Mouse (Mus musculus) WW6 (cell line): ENCODE data around the gene Gm38392.

Source experiments
- DNase-seq: peaks from one replicate; pipeline ENCODE4 v3.0.0-alpha.2; 2013; ENCODE audit warnings: low read depth, low spot score

Gm38392 gene

GRCm38 (mm10) chr3:88235616-88236015 lies 51.4 kb downstream of the Gm38392 start:
- no peak for DNase-seq

- no peak for DNase-seq
These were observed 51.8 kb downstream of the Gm38392 start for GRCm38 (mm10) chr3:88235216-88235615.

- DNase-seq: no peak
These were observed 53.0 kb downstream of the Gm38392 start for GRCm38 (mm10) chr3:88234041-88234440.

GRCm38 (mm10) chr3:88232851-88233649 lies 54.0 kb downstream of the Gm38392 start:
- DNase-seq: no peak

GRCm38 (mm10) chr3:88232301-88232702 lies 54.7 kb downstream of the Gm38392 start:
- DNase-seq: no peak

- DNase-seq: no peak
These were observed 55.9 kb downstream of the Gm38392 start for GRCm38 (mm10) chr3:88231061-88231641.

- no peak for DNase-seq
These were observed 56.6 kb downstream of the Gm38392 start for GRCm38 (mm10) chr3:88230262-88231047.

GRCm38 (mm10) chr3:88229526-88229925 lies 57.5 kb downstream of the Gm38392 start:
- DNase-seq: no peak

- no peak for DNase-seq
These were observed 58.1 kb downstream of the Gm38392 start for GRCm38 (mm10) chr3:88228906-88229305.

- no peak for DNase-seq
These were observed 59.0 kb downstream of the Gm38392 start for GRCm38 (mm10) chr3:88227976-88228375.

- DNase-seq: no peak
These were observed 59.8 kb downstream of the Gm38392 start for GRCm38 (mm10) chr3:88227260-88227659.

- DNase-seq: no peak
These were observed 60.7 kb downstream of the Gm38392 start for GRCm38 (mm10) chr3:88226101-88226845.

- DNase-seq: no peak
These were observed 62.1 kb downstream of the Gm38392 start for GRCm38 (mm10) chr3:88224929-88225328.

- DNase-seq: no peak
These were observed 64.6 kb downstream of the Gm38392 start for GRCm38 (mm10) chr3:88222446-88222845.

GRCm38 (mm10) chr3:88221519-88222390 lies 65.3 kb downstream of the Gm38392 start:
- no peak for DNase-seq

GRCm38 (mm10) chr3:88220842-88221241 lies 66.2 kb downstream of the Gm38392 start:
- peak; percentile 65 for DNase-seq

GRCm38 (mm10) chr3:88219940-88220339 lies 67.1 kb downstream of the Gm38392 start:
- DNase-seq: no peak

- DNase-seq: no peak
These were observed 69.3 kb downstream of the Gm38392 start for GRCm38 (mm10) chr3:88217679-88218078.

GRCm38 (mm10) chr3:88216534-88217326 lies 70.3 kb downstream of the Gm38392 start:
- DNase-seq: no peak

- DNase-seq: no peak
These were observed 70.9 kb downstream of the Gm38392 start for GRCm38 (mm10) chr3:88216116-88216515.
